Mouse (Mus musculus) forebrain, embryonic 15.5 days (tissue): Measurements from ENCODE around the gene Tmc6. TPM values are rescaled to one million over a fixed set of nuclear protein-coding genes. Genes with fewer than 3 reads are reported as not detected.

Experiments
- polyA plus RNA-seq: library from polyadenylated mRNA; unstranded; fragments of >200 nt; fragmentation: Nextera tagmentation; extraction: Ambion mirVana; gene quantifications from 2 replicates; pipeline ENCODE4 v1.2.1, GENCODE M21; 2015

Tmc6 gene
- polyA plus RNA-seq, 1 experiment from 2014 or later = 2.6 TPM

Other genes with a start within 250 kb of the Tmc6 start
- gene Tnrc6c, start 127.9 kb downstream of the Tmc6 start, polyA plus RNA-seq = 29.2 and 31.0 TPM in 2 replicates
- gene Tmc8, start 122 bp downstream of the Tmc6 start, polyA plus RNA-seq = 0.43 and 0.45 TPM in 2 replicates
- gene 6030468B19Rik, start 15.5 kb upstream of the Tmc6 start, polyA plus RNA-seq = 0.18 TPM in 1 of 2 replicates, not detected in the other
- gene Gm20708, start 27.5 kb upstream of the Tmc6 start, polyA plus RNA-seq = 0.72 and 0.79 TPM in 2 replicates
- 12.3 and 12.6 TPM in 2 replicates for gene Syngr2, start 27.5 kb upstream of the Tmc6 start, polyA plus RNA-seq
- 5.3 and 6.4 TPM in 2 replicates for gene Afmid, start 43.7 kb upstream of the Tmc6 start, polyA plus RNA-seq
- 45.9 and 52.1 TPM in 2 replicates for gene Tk1, start 43.9 kb upstream of the Tmc6 start, polyA plus RNA-seq
- 97.5 and 106 TPM in 2 replicates for gene Birc5, start 67.1 kb upstream of the Tmc6 start, polyA plus RNA-seq
- gene Tmem235, start 78.6 kb upstream of the Tmc6 start, polyA plus RNA-seq = not detected in 2 replicates
- gene Tha1, start 91.3 kb upstream of the Tmc6 start, polyA plus RNA-seq = 3.1 and 3.6 TPM in 2 replicates
- gene Socs3, start 187.8 kb upstream of the Tmc6 start, polyA plus RNA-seq = 14.2 and 15.1 TPM in 2 replicates
- 52.9 and 54.3 TPM in 2 replicates for gene Pgs1, start 204.1 kb upstream of the Tmc6 start, polyA plus RNA-seq